Mouse (Mus musculus): ENCODE data around the gene Bcl7b.

The Bcl7b gene

DNA sequence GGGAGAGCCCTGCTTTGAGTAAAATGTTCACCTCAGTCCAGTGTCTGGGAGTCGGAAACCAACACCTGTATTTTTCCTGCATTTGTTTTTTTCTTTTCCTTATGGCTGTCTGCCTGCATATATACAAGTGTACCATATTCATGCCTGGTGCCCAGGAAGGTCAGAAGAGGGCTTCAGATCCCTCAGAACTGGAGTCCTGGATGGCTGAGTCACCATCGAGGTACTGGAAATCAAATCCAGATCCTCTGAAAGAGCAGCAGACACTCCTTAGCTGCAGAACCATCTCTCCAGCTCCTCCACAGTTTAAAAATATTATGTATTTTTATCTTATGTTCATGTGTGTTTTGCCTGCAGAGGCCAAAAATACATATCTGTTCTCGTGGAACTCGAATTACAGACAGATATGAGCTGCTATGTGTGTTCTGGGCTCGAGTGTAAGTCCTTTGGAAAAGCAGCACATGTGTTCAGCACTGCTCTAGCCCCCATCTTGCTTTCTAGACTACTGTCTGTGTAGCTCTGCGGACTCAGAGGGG, 3.7 kb downstream of the Bcl7b start:
- DNase-seq: no peak

DNA sequence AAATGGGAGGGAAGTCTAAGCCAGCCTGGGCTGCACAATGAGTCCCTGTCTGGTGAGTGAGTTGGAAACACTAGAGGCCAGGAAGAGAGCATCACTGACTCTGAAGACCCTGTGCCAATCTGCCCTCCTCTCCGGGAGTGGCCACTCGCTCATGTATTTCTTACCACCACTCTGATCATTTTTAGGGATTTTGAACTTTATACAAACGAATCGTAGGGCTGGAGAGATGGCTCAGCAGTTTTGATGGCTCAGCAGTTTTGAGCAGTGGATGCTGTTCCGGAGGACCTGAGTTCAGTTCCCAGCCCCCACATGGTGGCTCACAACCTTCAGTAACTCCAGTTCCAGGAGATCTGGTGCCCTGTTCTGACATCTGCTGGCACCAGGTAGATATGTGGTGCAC, 4.9 kb downstream of the Bcl7b start:
- no peak for DNase-seq

DNA sequence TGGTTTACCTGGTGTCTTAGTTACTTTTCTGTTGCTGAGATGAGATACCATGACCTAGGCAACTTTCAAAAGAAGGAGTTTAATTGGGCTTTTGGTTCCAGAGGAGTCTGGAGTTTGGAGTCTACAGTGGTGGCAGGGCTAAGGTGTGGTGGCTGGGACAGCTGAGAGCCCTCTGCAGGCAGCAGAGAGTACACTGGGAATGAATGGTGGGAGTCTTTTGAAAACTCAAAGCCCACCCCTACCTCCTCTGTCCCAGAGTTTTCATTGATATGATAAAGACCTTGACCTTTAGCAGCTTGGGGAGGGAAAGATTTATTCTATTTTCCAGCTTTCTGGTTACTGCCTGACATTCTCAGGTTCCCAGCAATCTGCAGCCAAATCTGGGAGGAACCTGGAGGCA, 7.0 kb downstream of the Bcl7b start:
- DNase-seq: no peak

DNA sequence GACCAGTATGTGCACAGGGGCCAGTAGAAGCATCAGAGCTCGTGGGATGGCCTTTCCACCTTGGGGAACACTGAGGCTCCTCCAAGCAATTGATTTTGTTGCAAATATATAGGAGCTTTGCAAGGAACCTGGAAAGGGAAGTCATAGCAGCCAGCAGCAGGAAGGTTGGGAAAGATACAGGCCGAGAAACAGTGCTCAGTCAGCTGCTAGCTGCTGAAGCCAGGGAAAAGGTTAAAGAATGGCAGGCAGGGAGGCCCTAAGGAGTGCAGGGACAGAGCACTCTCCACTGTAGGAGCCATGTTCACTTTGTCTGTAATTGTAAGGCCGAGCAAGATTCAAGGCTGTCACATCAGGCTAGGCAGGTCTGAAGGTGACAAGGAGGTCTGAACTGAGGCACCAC, 10.4 kb downstream of the Bcl7b start:
- no peak for DNase-seq

DNA sequence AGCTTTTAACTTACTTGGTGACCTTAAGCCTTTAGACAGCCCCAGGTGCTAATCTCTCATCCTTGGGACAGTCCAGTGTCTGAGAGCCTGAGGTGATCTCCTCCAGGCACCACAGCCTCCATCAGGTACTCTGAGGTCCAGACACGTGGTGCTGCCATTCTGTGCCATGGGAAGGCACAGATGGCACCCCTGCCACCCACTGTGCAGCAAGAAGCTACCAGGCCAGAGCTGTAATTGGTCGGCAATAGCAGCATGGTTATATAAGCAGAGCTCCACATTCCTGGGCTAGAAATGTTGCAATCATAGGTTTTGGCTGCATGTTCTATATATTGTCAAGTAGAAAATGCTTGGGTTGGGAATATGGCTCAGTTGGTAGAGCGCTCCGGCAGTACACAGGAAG, 10.9 kb downstream of the Bcl7b start:
- peak; percentile 91 to 93 for DNase-seq

DNA sequence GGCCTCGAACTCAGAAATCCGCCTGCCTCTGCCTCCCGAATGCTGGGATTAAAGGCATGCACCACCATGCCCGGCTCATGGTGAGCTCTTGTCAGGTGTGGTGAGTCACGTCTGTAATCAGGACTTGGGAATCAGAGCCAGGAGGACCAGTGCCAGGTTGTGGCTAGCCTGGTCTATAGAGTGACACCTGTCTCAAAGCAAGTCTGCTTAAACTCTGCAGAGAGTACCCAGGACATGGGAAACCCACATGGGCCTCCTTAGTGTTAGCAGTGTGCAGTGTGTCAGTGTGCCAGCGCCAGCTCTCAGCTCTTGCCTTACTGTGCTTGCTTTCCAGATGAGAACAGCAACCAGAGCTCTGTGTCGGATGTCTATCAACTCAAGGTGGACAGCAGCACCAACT, 11.5 kb downstream of the Bcl7b start:
- peak; percentile 44 to 50 for DNase-seq

DNA sequence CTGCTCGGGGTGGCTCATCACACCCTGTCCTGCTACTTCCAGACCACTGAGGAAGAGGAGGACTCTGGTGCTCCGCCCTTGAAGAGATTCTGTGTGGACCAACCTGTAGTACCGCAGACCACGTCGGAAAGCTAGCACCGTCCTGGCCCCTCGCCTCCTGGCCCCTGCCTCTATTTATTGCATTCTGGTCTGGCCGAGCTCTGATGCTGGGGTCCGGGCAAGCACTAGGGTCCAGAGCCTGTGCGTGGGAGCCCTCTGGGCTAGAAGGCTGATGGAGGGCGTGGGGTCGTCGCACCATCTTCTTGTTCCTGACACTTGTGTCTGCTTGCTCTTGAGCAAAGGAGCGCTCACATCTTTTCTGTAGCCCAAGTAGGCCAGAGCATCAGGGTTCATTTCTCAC, 12.7 kb downstream of the Bcl7b start:
- no peak for DNase-seq

DNA sequence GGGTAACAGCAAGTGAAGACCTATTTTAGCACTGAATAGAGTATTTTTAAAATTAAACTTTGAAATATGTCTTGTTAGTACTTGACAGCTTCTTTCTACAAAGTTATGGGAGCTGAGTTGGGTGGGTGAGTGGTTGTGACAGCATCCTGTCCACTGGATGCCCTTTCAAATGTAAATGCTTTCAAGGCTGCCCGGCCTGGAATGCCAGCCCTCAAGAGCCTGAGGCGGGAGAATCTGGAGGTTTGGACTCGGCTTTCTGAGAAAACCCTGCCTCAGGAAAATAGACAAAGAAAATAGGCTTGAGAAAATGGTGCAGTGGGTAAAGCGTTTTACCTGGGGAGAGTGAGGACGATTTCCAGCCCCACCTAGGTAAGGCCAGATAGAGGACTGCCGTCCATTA, 13.7 kb downstream of the Bcl7b start:
- DNase-seq: no peak

DNA sequence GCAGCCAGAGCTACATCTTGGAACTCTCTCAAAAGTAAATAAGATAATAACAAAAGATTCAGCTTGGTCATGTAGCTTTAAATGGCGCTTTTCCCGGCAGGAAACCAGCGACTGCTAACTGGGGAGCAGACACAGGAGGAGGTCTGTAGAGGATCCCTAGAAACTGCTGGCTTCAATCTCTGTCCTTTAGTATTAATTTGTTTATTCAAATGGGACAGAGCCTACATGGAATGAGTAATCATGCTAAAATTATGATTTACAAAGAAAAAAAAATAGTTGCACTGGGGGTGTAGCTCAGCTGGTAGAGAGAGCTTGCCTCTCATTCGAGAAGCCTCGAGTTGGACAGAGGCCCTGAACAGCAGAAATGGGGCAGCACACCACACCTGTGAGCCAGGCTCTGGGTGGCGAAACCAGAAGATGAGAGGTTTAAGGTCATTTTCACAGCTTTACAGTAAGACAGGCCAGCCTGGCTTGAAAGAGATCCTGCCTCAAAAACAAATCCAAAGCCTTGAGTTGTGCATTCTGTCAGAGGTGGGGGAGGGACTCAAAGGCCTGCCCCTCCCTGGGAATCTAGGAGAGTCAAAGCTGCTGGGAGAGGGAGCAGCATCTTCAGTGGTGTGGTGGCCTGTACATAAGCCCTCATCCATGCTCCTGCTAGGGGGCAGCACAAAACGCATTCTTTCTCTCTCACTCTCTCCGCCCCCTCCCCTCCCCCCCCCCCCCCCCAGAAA, 15.2 kb downstream of the Bcl7b start:
- peak; percentile 32 to 47 for DNase-seq

DNA sequence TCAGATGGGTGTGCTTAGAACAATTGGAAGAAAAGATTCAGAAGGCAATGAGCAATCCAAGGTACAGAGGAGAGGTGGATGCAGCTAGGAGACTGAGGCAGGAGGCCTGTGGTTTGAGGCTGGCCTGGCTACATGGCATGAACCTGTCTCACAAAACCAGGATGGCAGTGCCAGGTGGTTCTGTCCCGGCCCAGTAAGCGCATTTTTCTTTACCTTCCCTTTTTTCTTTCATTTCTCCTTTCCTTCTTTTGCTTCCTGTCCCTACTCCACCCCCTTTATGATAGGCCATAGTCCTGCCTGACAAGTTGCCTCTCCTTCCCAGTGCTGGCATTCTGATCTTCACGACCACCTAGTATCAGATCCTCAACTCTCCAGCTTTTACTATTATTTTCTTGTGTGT, 16.9 kb downstream of the Bcl7b start:
- DNase-seq: no peak

DNA sequence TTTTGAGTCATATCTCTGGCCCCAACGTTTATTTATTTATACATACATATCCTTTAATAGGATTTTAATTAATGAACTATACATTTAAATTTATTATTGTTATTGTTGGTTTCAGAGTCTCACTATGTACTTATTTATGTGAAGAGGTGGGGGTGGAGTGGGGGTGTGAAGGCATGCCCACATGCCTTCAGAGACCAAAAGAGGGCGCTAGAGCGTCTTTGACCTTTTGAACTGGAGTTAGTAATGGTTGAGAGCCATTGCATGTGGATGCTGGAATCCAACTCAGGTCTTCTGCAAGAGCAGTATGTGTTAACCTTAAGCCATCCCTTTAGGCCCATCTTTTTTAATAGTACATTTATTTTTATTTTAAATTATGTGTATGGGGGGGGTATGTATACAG, 17.5 kb downstream of the Bcl7b start:
- DNase-seq: peak; percentile 39 to 65

DNA sequence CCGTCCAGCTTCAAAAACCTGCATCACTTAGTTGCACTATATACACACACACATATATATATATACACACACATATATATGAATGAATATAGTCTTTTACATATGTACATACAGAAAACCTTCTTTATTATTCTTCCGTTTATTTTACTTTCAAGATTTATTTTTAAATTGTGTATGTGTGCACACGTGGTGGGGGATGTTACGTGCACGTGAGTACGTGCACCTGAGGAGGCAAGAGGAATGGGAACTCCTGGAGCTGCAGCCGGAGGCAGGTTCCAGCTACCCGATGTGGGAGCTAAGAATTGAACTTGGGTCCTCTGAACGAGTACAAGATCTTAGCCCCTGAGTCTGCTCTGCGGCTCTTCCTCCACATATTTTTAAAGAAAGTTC, 18.1 kb downstream of the Bcl7b start:
- DNase-seq: no peak

DNA sequence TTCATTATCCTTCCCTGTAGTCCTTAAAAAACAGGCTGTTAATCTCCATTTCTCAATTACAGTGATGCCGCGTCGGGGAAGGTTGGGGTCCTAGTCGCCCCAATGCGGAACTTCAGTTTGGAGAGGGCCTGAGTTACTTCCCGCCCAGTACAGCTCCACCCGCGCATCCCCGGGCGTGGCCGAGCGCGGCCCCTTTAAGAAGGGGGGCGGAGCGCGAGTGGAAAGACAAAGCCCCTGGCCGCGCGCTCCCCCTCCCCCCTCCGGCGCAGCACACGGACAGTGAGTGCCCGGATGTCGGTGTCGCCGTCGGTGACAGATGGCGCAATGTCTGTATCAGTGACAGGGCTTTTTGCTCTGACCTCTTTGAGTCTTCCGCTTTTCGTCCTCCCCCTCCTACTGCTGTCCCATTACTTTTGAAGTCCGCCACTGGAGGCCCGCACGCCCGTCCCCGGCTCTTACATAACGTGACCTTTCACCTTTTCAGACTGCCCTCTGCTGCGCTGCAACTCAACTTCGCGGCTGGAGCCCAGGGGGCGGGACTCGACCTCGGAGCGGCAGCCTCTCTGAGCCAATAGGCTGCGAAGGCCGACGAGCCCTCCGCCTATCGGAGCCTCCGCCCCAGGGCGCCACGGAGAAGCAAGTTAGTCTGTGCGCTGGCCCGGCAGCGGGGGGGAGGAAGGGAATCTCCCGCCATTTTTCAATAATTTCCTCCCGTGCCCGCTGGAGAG, 18.7 kb downstream of the Bcl7b start, which contains the start of gene Baz1b:
TSS of gene Baz1b (plus strand) at position 644 of the 728 bp plus-strand sequence.
- peak; percentile 99 to 100 for DNase-seq

DNA sequence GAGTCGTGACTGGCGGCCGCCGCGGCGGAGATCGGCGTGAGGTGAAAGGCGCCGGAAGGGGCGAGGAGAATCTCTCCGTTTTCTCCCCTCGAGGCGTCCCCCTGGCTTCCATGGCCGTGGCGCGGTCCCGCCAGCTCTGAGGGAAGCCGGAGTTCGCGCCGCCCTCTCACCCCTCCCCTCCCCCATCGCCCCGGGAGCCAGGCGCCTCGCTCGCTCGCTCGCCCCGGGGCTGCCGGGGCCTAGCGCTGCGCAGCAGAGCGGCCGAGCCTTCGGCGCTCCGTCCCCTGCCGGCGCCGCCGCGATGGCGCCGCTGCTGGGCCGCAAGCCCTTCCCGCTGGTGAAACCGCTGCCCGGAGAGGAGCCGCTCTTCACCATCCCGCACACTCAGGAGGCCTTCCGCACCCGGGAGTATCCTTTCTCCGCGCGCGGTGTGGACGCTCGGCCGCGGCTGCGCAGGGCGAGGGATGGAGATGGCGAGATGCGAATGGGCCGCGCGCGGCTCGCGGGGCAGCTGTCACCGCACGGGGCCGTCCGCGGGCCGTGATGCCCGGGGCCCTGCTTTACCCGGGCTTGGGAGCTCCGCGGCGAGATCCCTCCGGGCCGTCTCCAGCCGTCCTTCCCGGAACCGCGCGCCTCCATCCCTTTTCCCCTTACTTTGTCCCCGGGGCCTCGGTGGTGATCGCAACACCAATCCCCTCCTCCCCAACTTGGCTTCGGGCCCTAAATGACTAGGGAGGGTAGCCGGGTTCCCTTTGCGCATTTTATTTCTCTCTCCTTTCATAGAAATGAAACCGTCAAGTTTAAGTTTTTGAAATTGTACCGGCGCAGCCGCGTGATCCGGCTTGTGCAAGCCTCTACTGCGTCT, 19.5 kb downstream of the Bcl7b start:
- peak; percentile 73 to 76 for DNase-seq

DNA sequence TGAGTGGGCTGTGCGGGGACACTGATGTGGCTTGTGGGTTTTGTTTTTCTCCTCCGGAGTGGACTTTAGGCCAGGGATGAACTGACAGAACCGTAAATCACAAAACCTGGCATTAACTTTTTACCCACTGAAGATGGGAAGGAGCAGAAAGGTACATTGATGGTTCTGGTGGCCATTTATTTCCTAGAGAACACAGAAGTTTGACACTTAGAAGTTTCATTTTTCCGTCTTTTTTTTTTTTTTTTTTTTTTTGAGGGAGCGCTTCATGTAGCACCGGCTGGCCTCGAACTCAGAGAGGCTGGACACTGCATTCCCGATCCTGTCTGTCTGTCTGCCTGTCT, 20.1 kb downstream of the Bcl7b start:
- no peak for DNase-seq

DNA sequence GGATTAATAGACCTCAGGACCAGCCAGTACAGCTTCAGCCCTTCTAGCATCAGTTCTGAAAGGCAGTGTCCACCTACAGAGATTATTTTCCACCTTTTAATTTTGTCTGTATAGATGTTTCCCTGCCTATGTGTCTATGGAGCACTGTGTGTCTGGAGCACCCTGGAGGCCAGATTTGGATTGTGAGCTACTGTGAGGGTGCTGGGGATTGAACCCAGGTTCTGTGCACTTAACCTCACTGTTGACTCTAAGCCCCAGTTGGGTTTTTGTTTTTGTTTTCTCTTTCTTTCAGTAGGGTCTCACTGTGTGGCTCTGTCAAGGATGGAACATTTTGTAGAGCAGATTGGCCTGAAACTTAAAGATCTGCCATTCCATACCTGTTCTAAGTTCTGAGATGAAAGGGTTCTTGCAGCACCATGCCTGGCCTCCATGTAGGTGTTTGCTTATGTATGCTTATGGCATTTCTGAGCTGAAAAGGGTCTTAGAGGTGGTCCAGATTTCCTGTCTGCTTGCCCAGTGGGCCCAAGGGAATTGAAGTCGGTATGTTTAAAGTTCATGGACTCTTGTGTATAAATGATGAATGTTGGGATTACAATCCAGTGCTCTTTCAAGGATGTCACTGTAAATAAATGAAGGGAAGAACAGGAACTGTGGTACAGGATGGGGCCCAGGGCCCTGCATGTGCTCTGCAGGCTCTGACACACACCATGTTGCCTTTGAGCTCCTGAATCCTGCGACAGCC, 21.4 kb downstream of the Bcl7b start:
- no peak for DNase-seq

DNA sequence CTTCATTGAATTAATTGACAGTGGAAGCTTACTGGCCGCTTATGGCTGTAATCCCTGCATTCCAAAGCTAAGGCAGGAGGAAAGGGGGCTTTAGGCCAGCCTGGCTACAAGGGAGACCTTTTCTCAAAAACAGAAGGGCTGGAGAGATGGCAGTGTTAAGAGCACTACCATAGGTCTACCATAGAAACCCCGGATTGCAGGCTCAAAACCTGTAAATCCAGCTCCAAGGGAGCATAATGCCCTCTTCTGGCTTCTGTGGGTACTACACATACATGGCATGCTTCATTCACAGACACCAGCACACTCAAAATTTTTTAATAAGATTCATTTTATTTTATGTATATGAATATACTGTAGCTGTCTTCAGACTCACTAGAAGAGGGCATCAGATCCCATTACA, 23.5 kb downstream of the Bcl7b start:
- peak; percentile 87 to 92 for DNase-seq

DNA sequence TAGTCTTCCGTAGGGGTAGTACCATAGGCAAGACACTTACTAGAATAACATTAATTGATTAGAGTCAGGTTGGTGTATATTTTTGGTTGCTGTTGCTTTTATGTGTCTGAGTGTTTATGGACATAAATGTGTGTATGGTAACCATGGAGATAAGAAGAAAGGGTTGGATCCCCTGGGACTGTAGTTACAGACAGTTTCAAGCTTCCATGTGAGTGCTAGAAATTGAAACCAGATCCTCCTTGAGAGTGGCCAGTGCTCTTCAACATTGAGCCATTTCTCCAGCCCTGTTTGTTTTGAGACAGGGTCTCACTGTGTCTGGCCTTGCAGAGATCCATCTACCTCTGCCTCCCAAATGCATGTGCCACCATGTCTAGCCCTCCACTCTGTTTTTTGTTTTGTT, 24.3 kb downstream of the Bcl7b start:
- DNase-seq: no peak

DNA sequence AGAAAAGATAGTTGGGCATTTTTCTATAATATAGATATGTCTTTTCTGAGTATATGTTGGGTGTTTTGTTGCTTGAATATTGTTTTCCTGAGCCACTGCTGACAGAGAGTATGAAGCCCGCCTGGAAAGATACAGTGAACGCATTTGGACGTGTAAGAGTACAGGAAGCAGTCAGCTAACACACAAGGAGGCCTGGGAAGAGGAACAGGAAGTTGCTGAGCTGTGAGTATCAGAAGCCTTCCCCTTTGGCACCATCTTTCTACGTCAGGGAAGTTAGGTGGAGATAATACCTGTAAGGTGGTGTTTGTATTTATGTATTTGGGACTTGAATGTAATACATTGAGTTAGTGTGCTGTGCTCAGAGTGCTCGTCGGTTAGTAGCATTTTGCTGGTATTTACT, 28.3 kb downstream of the Bcl7b start:
- no peak for DNase-seq

DNA sequence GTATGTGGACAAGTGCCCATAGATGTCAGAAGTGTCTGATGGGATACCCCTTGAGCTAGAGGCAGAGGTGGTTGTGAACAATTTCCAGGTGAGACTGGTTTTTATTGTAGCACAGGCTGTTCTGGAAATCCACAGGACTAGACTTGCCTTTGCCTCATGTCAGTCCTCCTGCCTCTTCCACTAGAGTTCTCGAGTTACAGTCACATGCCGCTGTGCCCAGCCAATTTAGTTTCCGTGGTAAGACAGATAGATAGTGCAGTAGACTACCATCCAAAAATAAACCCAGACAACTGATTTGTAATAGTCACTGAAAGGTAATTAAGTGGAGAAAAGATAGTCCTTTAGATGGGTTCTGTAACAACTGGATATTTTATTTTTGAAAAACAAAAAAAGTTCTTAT, 34.7 kb downstream of the Bcl7b start:
- DNase-seq: no peak

DNA sequence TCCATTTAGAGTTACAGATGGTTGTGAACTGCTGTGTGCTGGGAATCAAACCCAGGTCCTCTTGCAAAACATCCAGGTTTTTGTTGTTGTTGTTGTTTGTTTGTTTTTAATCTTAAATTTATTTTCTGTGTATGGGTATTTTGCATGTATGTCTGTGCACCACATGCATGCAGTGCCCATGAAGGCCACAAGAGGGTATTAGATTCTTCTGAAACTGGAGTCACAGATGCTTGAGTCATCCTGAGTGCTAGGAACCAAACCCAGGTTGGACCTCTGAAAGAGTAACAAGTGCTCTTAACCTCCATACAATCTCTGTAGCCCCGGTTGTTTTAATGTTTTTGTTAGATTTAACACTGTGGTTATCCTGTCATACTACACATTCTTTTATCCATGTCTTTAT, 40.1 kb downstream of the Bcl7b start:
- DNase-seq: peak in 1 of 2 experiments; percentile 15

DNA sequence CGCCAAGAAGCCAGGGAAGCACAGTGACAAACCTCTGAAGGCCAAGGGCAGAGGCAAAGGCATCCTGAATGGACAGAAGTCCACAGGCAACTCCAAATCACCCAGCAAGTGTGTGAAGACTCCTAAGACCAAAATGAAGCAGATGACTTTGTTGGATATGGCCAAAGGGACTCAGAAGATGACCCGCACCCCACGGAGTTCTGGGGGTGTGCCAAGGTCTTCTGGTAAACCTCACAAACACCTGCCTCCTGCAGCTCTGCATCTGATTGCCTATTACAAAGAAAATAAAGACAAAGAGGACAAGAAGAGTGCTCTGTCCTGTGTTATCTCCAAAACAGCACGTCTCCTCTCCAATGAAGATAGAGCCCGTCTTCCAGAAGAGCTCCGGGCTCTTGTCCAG, 48.8 kb downstream of the Bcl7b start:
- DNase-seq: peak; percentile 39 to 48

DNA sequence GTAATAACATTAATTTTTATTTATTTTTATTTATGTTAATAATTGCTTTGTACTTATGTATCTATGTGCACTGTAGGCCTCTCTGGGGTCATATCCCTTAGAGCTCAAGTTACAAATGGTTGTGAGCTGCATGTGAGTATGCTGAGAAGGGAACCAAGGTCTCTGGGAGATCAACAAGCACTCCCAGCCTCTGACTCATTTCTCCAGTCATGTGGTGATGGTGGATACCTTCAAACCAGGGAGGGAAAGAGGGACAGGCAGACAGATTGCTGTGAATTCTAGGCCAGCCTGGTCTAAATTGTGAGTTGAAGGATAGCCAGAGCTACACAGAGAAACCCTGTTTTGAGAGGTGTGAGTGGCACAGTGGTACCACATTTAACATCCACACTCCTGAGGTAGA, 52.9 kb downstream of the Bcl7b start:
- no peak for DNase-seq

Data from cerebellum, postnatal 10 days (tissue).